Mouse (Mus musculus) kidney, adult 2 months (tissue): ENCODE measurements at regions not wholly inside any gene's neighbourhood (a gene's known extent, or its start where the extent isn't known, plus 50 kb on each side); places are given as distances from the start of the nearest gene placed in this dataset.

Source experiments
- CTCF ChIP-seq: fragments of 200-500 bp; conservative IDR thresholded peaks from 2 replicates; pipeline ENCODE4 v1.5.1; 2011; ENCODE audit warnings: low read depth, mild to moderate bottlenecking, control low read depth, low read length, moderate library complexity, mixed read lengths; ENCODE audit not compliant: insufficient read depth, insufficient read length
- POLR2A ChIP-seq: fragments of 200-500 bp; IDR thresholded peaks from one replicate; pipeline ENCODE4 v1.6.1; 2011; ENCODE audit warnings: low read depth, low read length, control low read depth

DNA sequence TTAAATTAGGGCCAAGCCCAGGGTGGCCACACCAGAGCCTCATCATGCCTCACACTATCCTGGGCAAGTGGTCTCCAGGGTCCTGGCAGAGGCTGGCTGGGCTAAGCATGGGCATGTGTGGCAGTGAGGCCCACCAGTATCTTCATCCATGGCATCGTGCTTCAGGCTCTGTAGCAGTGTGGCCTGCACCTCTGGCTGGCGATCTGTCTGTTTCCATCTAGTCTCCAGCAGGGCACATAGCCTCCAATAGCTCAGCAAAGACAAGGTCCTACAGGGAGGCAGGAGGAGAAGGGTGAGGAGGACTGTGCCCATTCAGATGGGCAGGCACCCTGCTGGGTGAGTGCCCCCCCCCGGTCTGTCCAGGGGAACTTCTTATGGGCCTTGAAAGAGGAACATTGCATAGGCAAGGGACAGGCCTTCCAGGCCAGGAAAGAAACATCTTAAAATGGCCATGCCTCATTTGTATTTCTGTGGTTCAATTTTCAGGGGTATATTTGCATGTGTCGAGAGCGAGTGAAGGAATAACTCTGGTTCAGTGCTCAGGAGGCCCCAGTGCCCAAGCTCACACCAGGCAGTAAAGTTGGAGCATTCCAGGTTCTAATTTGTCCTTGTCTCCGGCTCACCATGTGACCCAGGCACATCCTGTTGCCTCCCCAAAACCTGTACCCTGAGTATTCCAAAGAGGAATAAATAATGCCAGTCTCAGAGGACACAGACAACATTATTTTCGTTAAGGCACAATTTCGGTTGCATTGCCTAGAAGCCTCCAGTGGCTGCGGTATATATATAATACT is 60.4 kb upstream of the Ppara start:
- no peak for TF ChIP-seq POLR2A
- TF ChIP-seq CTCF: no peak
